Mouse (Mus musculus) kidney, adult 9 months (tissue): ENCODE results near the gene Cox4i1.
A peak's percentile ranks its signal among the peaks of the same experiment; 100 is the strongest.

Experiments
- DNase-seq: peaks from one replicate; pipeline ENCODE4 v3.0.0; 2022

The Cox4i1 gene

GRCm38 (mm10) chr8:120697154-120697978 lies 29.3 kb downstream of the Cox4i1 start:
- no peak for DNase-seq

- DNase-seq, result no peak
Measured at GRCm38 (mm10) chr8:120697979-120698272, 29.9 kb downstream of the Cox4i1 start.

GRCm38 (mm10) chr8:120698426-120698825 lies 30.4 kb downstream of the Cox4i1 start:
- no peak for DNase-seq

- DNase-seq, result no peak
Measured at GRCm38 (mm10) chr8:120699079-120699478, 31.1 kb downstream of the Cox4i1 start.

- DNase-seq, result no peak
Measured at GRCm38 (mm10) chr8:120699565-120699964, 31.5 kb downstream of the Cox4i1 start.

- DNase-seq, result no peak
Measured at GRCm38 (mm10) chr8:120700053-120700452, 32.0 kb downstream of the Cox4i1 start.

GRCm38 (mm10) chr8:120701758-120702465 lies 33.9 kb downstream of the Cox4i1 start:
- no peak for DNase-seq

GRCm38 (mm10) chr8:120704203-120704602 lies 36.2 kb downstream of the Cox4i1 start:
- no peak for DNase-seq

- no peak for DNase-seq
Measured at GRCm38 (mm10) chr8:120705163-120705562, 37.1 kb downstream of the Cox4i1 start.

GRCm38 (mm10) chr8:120706193-120706592 lies 38.2 kb downstream of the Cox4i1 start:
- DNase-seq, result no peak

GRCm38 (mm10) chr8:120709176-120709575 lies 41.2 kb downstream of the Cox4i1 start:
- DNase-seq, result no peak

- peak; percentile 41 for DNase-seq
Measured at GRCm38 (mm10) chr8:120715200-120715599, 47.2 kb downstream of the Cox4i1 start.

- DNase-seq, result no peak
Measured at GRCm38 (mm10) chr8:120715996-120716680, 48.1 kb downstream of the Cox4i1 start.

- DNase-seq, result no peak
Measured at GRCm38 (mm10) chr8:120719586-120720236, 51.7 kb downstream of the Cox4i1 start.

GRCm38 (mm10) chr8:120723025-120723424 lies 55.0 kb downstream of the Cox4i1 start:
- no peak for DNase-seq
